Mouse (Mus musculus) C2C12 (cell line): ENCODE results near the gene Entpd1.

Source experiments
- CTCF ChIP-seq: IDR thresholded peaks from one replicate; pipeline ENCODE4 v1.5.1; 2011; ENCODE audit not compliant: control insufficient read depth, insufficient read depth, insufficient read length
- FOSL1 ChIP-seq: IDR thresholded peaks from one replicate; pipeline ENCODE4 v1.8.0; 2011; ENCODE audit warnings: mild to moderate bottlenecking, low read length; ENCODE audit not compliant: poor library complexity, insufficient read depth, severe bottlenecking
- MAX ChIP-seq: IDR thresholded peaks from one replicate; pipeline ENCODE4 v1.6.1; 2011; ENCODE audit warnings: mild to moderate bottlenecking, control low read depth
- MYOD1 ChIP-seq: IDR thresholded peaks from one replicate; pipeline ENCODE4 v1.6.1; 2011; ENCODE audit warnings: low read depth; ENCODE audit not compliant: control insufficient read depth, insufficient read length
- MYOG ChIP-seq: IDR thresholded peaks from one replicate; pipeline ENCODE4 v1.6.1; 2011; ENCODE audit not compliant: control insufficient read depth, insufficient read length; ENCODE audit errors: extremely low read depth
- USF1 ChIP-seq: IDR thresholded peaks from one replicate; pipeline ENCODE4 v1.6.1; 2011; ENCODE audit warnings: low read depth, mild to moderate bottlenecking, control low read depth, moderate library complexity

- TF ChIP-seq MAX (no peak), CTCF (no peak), MYOG (no peak), USF1 (no peak), FOSL1 (no peak), MYOD1 (no peak)
Measured at GRCm38 (mm10) chr19:40605189-40605588, 7.0 kb upstream of the Entpd1 start.
